Mouse (Mus musculus) 416B (cell line): ENCODE data around the gene Fras1.

Experiments used
- DNase-seq: peaks from one replicate; pipeline ENCODE4 v3.0.0; 2011; ENCODE audit warnings: low read depth

Gene Fras1

GRCm38 (mm10) chr5:96579938-96580337 is 206.2 kb downstream of the Fras1 start:
- no peak for DNase-seq

GRCm38 (mm10) chr5:96584730-96585129 is 211.0 kb downstream of the Fras1 start:
- no peak for DNase-seq

- no peak for DNase-seq
Observed at GRCm38 (mm10) chr5:96590621-96591020, 216.9 kb downstream of the Fras1 start.

GRCm38 (mm10) chr5:96595793-96596192 is 222.0 kb downstream of the Fras1 start:
- no peak for DNase-seq

- no peak for DNase-seq
Observed at GRCm38 (mm10) chr5:96603974-96604769, 230.4 kb downstream of the Fras1 start.

- no peak for DNase-seq
Observed at GRCm38 (mm10) chr5:96608036-96608435, 234.3 kb downstream of the Fras1 start.

GRCm38 (mm10) chr5:96608581-96609280 is 235.0 kb downstream of the Fras1 start:
- DNase-seq, result no peak

GRCm38 (mm10) chr5:96612077-96612476 is 238.3 kb downstream of the Fras1 start:
- DNase-seq, result no peak

- DNase-seq, result no peak
Observed at GRCm38 (mm10) chr5:96616954-96617646, 243.3 kb downstream of the Fras1 start.

GRCm38 (mm10) chr5:96618008-96618407 is 244.3 kb downstream of the Fras1 start:
- DNase-seq, result no peak

GRCm38 (mm10) chr5:96620209-96620608 is 246.5 kb downstream of the Fras1 start:
- peak; percentile 58 for DNase-seq

- DNase-seq, result no peak
Observed at GRCm38 (mm10) chr5:96620618-96621017, 246.9 kb downstream of the Fras1 start.

- no peak for DNase-seq
Observed at GRCm38 (mm10) chr5:96622604-96623352, 249.0 kb downstream of the Fras1 start.

- no peak for DNase-seq
Observed at GRCm38 (mm10) chr5:96629851-96630250, 256.1 kb downstream of the Fras1 start.

- no peak for DNase-seq
Observed at GRCm38 (mm10) chr5:96635146-96635862, 261.5 kb downstream of the Fras1 start.

- DNase-seq, result no peak
Observed at GRCm38 (mm10) chr5:96635866-96636265, 262.1 kb downstream of the Fras1 start.

GRCm38 (mm10) chr5:96639213-96639910 is 265.6 kb downstream of the Fras1 start:
- no peak for DNase-seq

- DNase-seq, result no peak
Observed at GRCm38 (mm10) chr5:96641297-96641696, 267.5 kb downstream of the Fras1 start.

GRCm38 (mm10) chr5:96675676-96676075 is 301.9 kb downstream of the Fras1 start:
- no peak for DNase-seq

- peak; percentile 56 for DNase-seq
Observed at GRCm38 (mm10) chr5:96677498-96677897, 303.7 kb downstream of the Fras1 start.

GRCm38 (mm10) chr5:96681085-96681484 is 307.3 kb downstream of the Fras1 start:
- DNase-seq, result no peak
